Mouse (Mus musculus): ENCODE measurements around the gene Endog. TPM values are rescaled to one million over a fixed set of nuclear protein-coding genes. Genes with fewer than 3 reads are reported as not detected.

Endog gene
- polyA plus RNA-seq, 1 experiment from 2014 or later, result 16.2 TPM

DNA sequence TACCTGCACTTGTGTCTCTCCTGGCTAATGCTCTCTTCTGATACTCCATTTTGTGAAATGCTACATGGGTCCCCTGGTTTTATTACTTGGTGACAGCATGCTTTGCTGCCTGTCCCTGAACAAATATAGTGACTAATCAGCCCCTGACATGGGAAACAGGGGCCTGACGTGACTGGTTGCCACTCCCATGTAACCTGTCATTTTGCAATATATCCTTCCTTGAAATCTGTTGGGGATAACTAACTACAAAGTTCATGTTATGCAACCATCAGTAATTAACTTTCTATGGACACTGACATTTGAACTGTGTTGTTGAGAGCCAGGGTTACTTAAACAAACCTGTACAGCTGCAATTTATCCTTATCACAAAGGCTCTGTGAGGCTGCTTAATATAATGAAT, 28.7 kb downstream of the Endog start:
- Histone ChIP-seq H3K27me3 (no peaks in the 10 kb centered on the region), H3K4me1 (peaks cover 5% of the 10 kb centered on the region), H3K36me3 (no peaks in the 10 kb centered on the region), H3K4me2 (replicated peaks) (no peak overlapping the region), H3K9ac (no peak overlapping the region), H3K9me3 (replicated peaks) (no peaks in the 10 kb centered on the region), H3K27ac (no peak overlapping the region), H3K4me3 (no peak overlapping the region)
- ATAC-seq (ENCODE audit: low FRiP score), result no peak
- 77% methylated on average over 1 of the region's 1 CpGs for WGBS

DNA sequence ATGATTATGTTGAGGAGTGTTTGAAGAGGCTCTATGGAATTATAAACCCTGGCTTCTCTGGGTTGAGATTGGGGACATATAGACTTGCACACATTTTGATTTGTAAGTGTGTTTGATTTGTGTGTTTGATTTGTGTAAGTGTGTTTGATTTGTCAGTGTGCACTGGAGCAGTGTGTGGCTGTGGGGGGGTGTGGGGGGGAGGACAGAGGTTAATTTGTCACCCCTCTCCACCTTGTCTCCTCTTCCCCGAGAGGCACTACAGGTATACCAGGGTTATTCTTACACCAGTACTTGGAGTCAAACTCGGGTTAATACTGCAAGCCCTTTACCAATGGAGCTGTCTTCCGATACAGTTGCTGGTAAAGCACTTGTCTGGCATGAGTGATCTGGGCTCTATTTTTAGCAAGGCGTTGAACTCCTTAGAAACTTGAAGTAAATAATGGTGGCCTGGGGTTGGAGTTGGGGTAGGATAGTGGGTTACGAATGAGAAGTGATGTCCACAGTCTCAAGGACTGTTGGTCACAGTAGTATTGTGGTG, 29.2 kb downstream of the Endog start:
- WGBS, result 84% methylated on average over 5 of the region's 5 CpGs

DNA sequence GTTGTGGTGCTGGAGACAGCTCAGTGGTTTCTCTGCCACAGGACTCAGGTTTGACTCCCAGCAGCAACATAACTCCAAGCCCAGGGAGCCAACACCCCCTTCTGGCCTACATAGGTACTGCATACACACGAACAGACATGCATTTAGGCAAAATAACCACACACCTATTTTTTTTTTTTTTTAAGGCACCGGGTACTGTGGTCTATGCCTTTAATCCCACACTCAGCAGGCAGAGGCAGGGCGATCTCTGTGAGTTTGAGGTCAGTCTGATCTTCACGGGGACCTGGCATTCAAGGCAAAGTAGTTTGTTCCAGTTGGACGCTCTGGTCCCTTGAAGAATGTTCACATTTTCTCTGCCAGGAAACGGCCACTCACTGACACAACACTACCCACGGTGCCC, 32.1 kb downstream of the Endog start:
- H3K9ac ChIP-seq, result no peak overlapping the region
- ATAC-seq (ENCODE audit: low FRiP score), result no peak
- H3K9me3 ChIP-seq (replicated peaks), result no peaks in the 10 kb centered on the region
- H3K27ac ChIP-seq, result no peak overlapping the region
- H3K36me3 ChIP-seq, result no peaks in the 10 kb centered on the region
- H3K27me3 ChIP-seq, result no peaks in the 10 kb centered on the region
- no peak overlapping the region for H3K4me2 ChIP-seq (replicated peaks)
- 77% methylated on average over 7 of the region's 7 CpGs for WGBS
- no peak overlapping the region for H3K4me3 ChIP-seq
- H3K4me1 ChIP-seq, result peaks cover 14% of the 10 kb centered on the region

More for the DNA sequence above, 29.2 kb downstream of the Endog start:
- Histone ChIP-seq H3K27ac (no peak overlapping the region), H3K4me2 (replicated peaks) (no peak overlapping the region), H3K4me1 (peaks cover 6% of the 10 kb centered on the region), H3K9me3 (replicated peaks) (no peaks in the 10 kb centered on the region), H3K36me3 (no peaks in the 10 kb centered on the region), H3K9ac (no peak overlapping the region), H3K27me3 (no peaks in the 10 kb centered on the region), H3K4me3 (no peak overlapping the region)
- no peak for ATAC-seq (ENCODE audit: low FRiP score)

DNA sequence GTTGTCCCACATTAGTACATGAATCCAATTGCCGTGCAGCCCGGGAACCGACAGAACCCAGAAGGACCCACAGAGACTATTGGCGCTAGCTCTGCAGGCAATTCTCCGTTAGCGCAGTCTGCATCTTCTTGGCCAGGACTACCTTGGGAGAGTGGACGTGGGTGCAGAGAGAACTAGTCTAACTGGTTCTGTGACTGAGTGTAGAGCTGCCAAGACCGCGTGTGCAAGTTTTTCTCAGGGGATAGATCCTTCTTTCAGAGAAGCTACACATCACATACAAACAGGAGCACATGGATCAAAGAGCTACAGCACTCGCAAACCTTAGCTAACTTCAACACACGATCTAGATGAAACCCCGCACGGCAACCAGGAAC, 33.9 kb downstream of the Endog start:
- Histone ChIP-seq H3K4me2 (replicated peaks) (peak overlapping the region; percentile 89), H3K36me3 (no peaks in the 10 kb centered on the region), H3K9ac (peak overlapping the region; percentile 65), H3K4me1 (peaks cover 14% of the 10 kb centered on the region), H3K9me3 (replicated peaks) (no peaks in the 10 kb centered on the region), H3K27ac (peak overlapping the region; percentile 76), H3K4me3 (peak overlapping the region; percentile 58), H3K27me3 (no peaks in the 10 kb centered on the region)
- 4% methylated on average over 13 of the region's 13 CpGs for WGBS
- ATAC-seq (ENCODE audit: low FRiP score), result peak; percentile 64

DNA sequence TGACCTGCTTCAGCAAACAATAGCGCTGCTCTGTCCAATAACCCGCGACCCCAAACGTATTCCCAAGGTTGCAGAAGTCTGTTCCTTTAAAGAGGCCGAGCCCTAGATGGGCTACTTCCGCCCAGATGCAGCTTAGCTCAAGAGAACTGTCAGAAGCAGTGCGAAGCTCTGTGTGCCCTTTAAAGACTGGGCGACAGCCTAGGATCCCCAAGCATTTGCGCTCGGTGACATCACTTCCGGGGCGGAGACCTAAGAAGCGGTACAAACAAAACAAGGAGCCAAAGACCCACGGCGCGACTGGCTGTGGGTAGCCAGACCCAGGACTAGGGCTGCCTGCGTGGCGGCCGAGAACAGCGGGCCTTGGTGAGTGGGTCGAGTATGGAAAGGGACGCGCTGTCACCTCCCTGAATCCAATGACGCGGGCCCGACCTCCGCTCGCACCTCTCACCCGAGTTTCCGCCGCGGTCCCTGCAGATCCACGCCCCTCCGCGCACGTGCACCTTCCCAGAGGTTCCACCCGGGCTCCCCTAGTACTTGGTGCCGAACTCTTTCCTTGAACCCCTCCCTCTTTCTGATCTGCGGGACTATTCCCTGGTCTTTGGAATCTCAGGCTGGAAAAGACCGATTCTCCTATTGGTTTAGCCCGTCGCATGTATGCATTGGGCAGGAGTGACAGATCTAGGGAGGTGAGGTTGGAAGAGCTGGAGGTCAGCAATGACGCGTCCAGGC, 34.5 kb downstream of the Endog start, which contains the start of gene Kyat1:
Kyat1 (minus strand) TSS at position 219 of the 729 bp plus-strand sequence.
- Histone ChIP-seq H3K9me3 (replicated peaks) (no peaks in the 10 kb centered on the region), H3K27me3 (no peaks in the 10 kb centered on the region), H3K27ac (peak within 1 kb of the TSS; percentile 76), H3K36me3 (no peaks in the 10 kb centered on the region), H3K4me2 (replicated peaks) (peak within 1 kb of the TSS; percentile 89), H3K4me1 (peaks cover 14% of the 10 kb centered on the region), H3K4me3 (peak within 1 kb of the TSS; percentile 58), H3K9ac (peak within 1 kb of the TSS; percentile 65)
- peak; percentile 97 for ATAC-seq (ENCODE audit: low FRiP score)
- WGBS, result under 1% methylated on average over 44 of the region's 44 CpGs

DNA sequence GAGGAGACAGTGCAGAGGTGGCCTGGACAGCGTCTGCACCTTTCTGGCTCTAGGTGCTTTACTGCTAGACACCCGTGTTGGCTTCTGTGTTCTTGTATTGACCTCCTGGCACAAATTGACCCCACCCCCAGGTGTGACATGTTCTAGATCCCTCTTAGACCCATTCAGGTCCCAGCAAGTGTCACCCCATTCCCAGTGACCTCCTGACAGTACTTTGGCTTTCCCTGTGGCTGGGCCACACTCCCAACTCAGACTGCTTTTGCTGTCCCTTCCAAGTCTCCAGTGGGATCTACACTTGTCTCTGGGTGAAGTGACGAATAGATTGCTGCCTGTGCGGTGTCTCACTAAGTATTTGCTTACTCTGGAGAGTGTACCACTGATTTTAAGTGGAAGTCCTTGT, 36.1 kb downstream of the Endog start:
- Histone ChIP-seq H3K9ac (no peak overlapping the region), H3K36me3 (no peaks in the 10 kb centered on the region), H3K27me3 (no peaks in the 10 kb centered on the region), H3K27ac (no peak overlapping the region), H3K4me1 (peaks cover 14% of the 10 kb centered on the region), H3K4me3 (no peak overlapping the region), H3K4me2 (replicated peaks) (no peak overlapping the region), H3K9me3 (replicated peaks) (no peaks in the 10 kb centered on the region)
- 83% methylated on average over 4 of the region's 4 CpGs for WGBS
- no peak for ATAC-seq (ENCODE audit: low FRiP score)

DNA sequence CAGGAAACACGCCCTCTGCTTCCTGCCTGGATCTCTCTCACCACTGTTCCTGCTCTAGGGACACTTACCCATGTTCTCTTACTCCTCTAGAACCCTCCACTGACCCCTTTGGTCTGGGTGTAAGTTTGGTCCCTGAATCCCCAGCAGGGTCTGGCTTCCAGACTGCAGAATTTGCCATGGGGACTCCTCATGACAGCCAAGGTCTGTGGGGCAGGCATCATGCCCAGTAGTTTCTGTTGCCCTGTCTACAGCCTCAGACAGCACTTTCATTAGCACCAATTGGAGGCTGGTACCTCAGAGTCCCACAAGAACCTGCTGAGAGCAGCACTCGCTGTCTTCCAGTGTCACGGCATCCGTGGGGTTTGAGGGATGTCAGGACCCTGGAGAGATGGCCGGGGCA, 36.6 kb downstream of the Endog start:
- Histone ChIP-seq H3K4me1 (peaks cover 14% of the 10 kb centered on the region), H3K27ac (no peak overlapping the region), H3K36me3 (no peaks in the 10 kb centered on the region), H3K9ac (no peak overlapping the region), H3K4me3 (no peak overlapping the region), H3K27me3 (no peaks in the 10 kb centered on the region), H3K4me2 (replicated peaks) (no peak overlapping the region), H3K9me3 (replicated peaks) (no peaks in the 10 kb centered on the region)
- no peak for ATAC-seq (ENCODE audit: low FRiP score)
- 79% methylated on average over 5 of the region's 5 CpGs for WGBS

DNA sequence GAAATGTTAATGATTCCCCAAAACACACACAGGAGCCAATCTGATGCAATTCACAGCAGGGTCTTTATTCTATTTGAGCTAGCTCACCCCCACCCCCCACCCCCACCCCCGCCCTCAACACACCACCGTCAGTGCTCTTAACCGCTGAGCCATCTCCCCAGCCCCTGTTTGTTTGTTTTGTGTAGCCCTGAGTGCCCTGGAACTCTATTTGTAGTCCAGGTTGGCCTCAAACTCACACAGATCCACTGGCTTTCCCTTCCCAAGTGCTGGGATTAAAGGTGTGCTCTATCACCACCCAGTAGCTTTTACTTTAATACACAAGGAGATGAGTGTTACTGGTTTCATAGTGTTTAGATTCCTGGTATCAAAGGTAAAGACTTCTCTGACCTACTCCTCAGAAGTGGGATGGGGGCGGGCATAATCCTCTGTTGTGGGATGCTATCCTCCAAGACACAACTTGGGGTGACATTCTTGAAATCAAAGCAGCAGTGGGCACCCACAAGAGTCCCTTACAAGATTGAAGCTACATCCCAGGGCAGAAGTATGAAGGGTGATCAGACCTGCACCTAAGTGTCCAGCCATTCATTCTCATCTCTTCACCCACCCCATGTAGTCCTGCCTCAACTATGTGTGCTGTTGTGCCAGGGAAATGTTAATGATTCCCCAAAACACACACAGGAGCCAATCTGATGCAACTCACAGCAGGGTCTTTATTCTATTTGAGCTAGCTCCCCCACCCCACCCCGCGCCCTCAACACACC, 40.3 kb downstream of the Endog start:
- Histone ChIP-seq H3K36me3 (no peaks in the 10 kb centered on the region), H3K4me2 (replicated peaks) (no peak overlapping the region), H3K27ac (no peak overlapping the region), H3K4me1 (peaks cover 3% of the 10 kb centered on the region), H3K27me3 (no peaks in the 10 kb centered on the region), H3K9me3 (replicated peaks) (no peaks in the 10 kb centered on the region), H3K9ac (no peak overlapping the region), H3K4me3 (no peak overlapping the region)
- no peak for ATAC-seq (ENCODE audit: low FRiP score)
- 65% methylated on average over 6 of the region's 6 CpGs for WGBS

DNA sequence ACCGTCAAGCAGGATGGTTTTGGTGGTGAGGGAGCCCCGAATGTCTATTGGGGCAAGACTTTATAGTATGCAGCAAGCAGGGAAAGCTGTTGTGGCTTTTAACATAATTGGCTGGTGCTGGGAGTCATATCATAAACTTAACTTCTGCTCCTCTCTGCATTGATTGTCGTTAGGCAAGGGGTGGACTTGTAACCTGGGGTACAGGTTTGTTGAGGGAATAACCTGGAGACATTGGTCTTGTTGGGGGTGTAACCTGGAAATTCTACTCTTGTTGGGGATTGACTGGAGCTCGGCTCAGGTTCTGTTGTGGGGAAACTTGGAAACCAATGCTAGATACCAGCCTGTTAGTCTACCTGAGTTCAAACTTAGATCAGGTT, 40.9 kb downstream of the Endog start:
- no peak overlapping the region for H3K4me3 ChIP-seq
- H3K4me1 ChIP-seq, result no peaks in the 10 kb centered on the region

DNA sequence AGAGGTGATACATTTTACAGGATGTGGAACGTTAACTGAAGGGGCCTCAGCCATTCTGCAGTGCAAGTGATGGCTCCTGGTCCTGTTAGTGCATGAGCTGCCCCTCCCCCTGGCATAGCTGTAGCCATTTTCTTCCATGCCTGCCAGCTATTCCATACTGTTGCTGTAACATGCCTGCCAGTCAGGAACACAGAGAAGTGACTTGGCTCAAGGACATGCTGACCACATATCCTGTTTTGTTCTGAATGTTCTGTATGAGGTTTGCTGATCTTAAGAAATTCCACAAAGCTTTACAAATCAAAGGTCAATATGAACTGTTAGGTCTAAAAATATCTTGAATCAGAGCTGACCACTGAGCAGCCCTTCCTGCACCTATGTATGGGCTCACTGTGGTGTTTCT, 41.7 kb downstream of the Endog start:
- Histone ChIP-seq H3K9me3 (replicated peaks) (no peaks in the 10 kb centered on the region), H3K36me3 (no peaks in the 10 kb centered on the region), H3K27me3 (no peaks in the 10 kb centered on the region), H3K9ac (no peak overlapping the region), H3K27ac (no peak overlapping the region), H3K4me3 (no peak overlapping the region), H3K4me1 (no peaks in the 10 kb centered on the region), H3K4me2 (replicated peaks) (no peak overlapping the region)
- WGBS, result 77% methylated on average over 1 of the region's 1 CpGs
- ATAC-seq (ENCODE audit: low FRiP score), result no peak

More for the DNA sequence above, 40.9 kb downstream of the Endog start:
- WGBS, result 78% methylated on average over 4 of the region's 4 CpGs
- no peaks in the 10 kb centered on the region for H3K9me3 ChIP-seq (replicated peaks)
- ATAC-seq (ENCODE audit: low FRiP score), result no peak
- no peak overlapping the region for H3K9ac ChIP-seq
- H3K27ac ChIP-seq, result no peak overlapping the region
- no peaks in the 10 kb centered on the region for H3K36me3 ChIP-seq
- H3K4me2 ChIP-seq (replicated peaks), result no peak overlapping the region
- no peaks in the 10 kb centered on the region for H3K27me3 ChIP-seq

DNA sequence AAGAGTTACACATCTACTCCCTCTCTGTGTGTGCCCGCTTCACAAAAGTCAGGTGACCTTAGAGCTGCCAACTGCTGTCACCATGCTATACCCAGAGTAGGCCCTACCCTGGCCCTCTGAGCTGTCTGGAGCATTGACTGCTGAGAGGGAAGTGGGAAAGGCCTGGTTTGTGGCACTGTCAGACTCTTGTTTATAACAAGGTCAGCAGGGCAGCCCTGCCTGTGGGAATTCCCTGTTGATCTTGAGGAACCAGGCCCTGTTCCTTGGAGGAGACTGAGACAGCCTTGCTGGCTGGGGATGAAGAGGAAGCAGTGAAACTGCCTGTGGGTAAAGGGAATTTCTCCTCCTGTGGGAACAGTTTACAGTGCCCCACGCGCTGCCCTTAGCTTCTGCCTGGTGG, 43.5 kb downstream of the Endog start:
- Histone ChIP-seq H3K9me3 (replicated peaks) (no peaks in the 10 kb centered on the region), H3K27me3 (no peaks in the 10 kb centered on the region), H3K36me3 (no peaks in the 10 kb centered on the region), H3K4me2 (replicated peaks) (no peak overlapping the region), H3K27ac (no peak overlapping the region), H3K4me1 (no peaks in the 10 kb centered on the region), H3K9ac (no peak overlapping the region), H3K4me3 (no peak overlapping the region)
- no peak for ATAC-seq (ENCODE audit: low FRiP score)
- 85% methylated on average over 3 of the region's 3 CpGs for WGBS

DNA sequence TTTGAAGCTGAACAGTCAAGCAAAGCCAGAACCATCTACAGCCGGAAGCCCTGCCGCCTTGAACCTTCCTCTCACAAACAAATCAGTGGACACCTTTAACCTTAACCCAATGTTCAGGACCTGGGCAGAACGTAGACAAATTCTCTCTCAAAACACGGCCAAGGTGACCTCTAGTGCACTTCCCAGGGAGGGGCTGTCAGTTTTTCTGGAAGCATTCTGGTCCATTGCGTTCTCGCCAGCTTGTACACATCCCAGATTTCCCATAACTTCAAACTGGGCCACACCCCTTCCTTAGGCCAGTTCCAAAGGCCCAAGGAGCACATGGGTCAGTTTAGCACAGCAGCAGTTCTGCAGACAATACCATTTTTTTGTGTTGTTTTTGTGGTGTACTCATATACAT, 44.2 kb downstream of the Endog start:
- Histone ChIP-seq H3K9ac (no peak overlapping the region), H3K36me3 (no peaks in the 10 kb centered on the region), H3K27me3 (no peaks in the 10 kb centered on the region), H3K9me3 (replicated peaks) (no peaks in the 10 kb centered on the region), H3K4me1 (no peaks in the 10 kb centered on the region), H3K4me2 (replicated peaks) (no peak overlapping the region), H3K4me3 (no peak overlapping the region), H3K27ac (no peak overlapping the region)
- ATAC-seq (ENCODE audit: low FRiP score), result no peak
- 72% methylated on average over 6 of the region's 6 CpGs for WGBS
